Mouse (Mus musculus): ENCODE data around the gene Poln.

- TF ChIP-seq CTCF (IDR thresholded peaks at IDR 0.05; ENCODE audit: control insufficient read depth, insufficient read depth, insufficient read length) (no peak), FOSL1 (IDR thresholded peaks at IDR 0.05; ENCODE audit: insufficient read depth, low read length, poor library complexity, severe bottlenecking) (no peak), USF1 (IDR thresholded peaks at IDR 0.05; ENCODE audit: low read depth) (no peak), MAX (IDR thresholded peaks at IDR 0.05) (no peak), MYOG (IDR thresholded peaks at IDR 0.05; ENCODE audit: control insufficient read depth, extremely low read depth, insufficient read length) (no peak), MYOD1 (IDR thresholded peaks at IDR 0.05; ENCODE audit: control insufficient read depth, insufficient read length, low read depth) (no peak)
Observed at GRCm38 (mm10) chr5:34030101-34030500, 139.1 kb downstream of the Poln start.
